Comparison of ENCODE assay signal across 29 mouse cellular contexts in the genomic region with DNA sequence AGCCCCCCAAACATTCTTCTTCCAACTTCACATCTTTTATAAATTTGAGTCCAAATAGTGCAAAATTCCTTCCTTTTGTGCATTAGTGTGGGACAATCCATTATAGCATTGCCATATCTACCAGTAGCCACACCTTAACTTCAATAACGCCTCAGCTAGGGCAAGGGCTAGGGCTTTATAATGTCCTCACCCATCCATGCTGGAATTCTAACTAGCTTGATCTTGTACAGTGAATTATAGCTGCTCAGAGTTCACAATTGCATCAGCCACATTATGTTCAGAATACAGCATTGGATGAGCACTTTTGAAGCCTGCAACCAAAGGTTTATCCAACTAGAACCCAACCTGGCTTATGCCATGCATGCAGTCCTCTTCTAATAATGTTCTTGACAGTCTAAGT.
"Had no signal": no experiment of that assay in that cellular context is flagged by ENCODE, and none has a peak within 500 bp of the region (broad histone marks: within the 10 kb centered on the region; RNA-seq: fewer than 3 reads in every experiment).

No protein-coding gene starts in this region.

- H3K4me2 ChIP-seq: embryonic facial prominence, embryonic 12.5 days; embryonic facial prominence, embryonic 13.5 days; embryonic facial prominence, embryonic 15.5 days; forebrain, embryonic 12.5 days; forebrain, embryonic 13.5 days; forebrain, embryonic 15.5 days had no signal

- H3K9me3 ChIP-seq: embryonic facial prominence, embryonic 10.5 days; embryonic facial prominence, embryonic 12.5 days; embryonic facial prominence, embryonic 13.5 days; embryonic facial prominence, embryonic 15.5 days; forebrain, embryonic 10.5 days; forebrain, embryonic 12.5 days; forebrain, embryonic 13.5 days; forebrain, embryonic 15.5 days had no signal

- H3K36me3 ChIP-seq: embryonic facial prominence, embryonic 10.5 days; embryonic facial prominence, embryonic 12.5 days; embryonic facial prominence, embryonic 13.5 days; embryonic facial prominence, embryonic 15.5 days; forebrain, embryonic 10.5 days; forebrain, embryonic 12.5 days; forebrain, embryonic 15.5 days had no signal

- H3K27ac ChIP-seq: embryonic facial prominence, embryonic 10.5 days; embryonic facial prominence, embryonic 12.5 days; embryonic facial prominence, embryonic 13.5 days; embryonic facial prominence, embryonic 15.5 days; forebrain, embryonic 10.5 days; forebrain, embryonic 12.5 days; forebrain, embryonic 13.5 days; forebrain, embryonic 15.5 days; gastrocnemius, adult 2 months; heart, adult 2 months had no signal

- H3K27me3 ChIP-seq: embryonic facial prominence, embryonic 12.5 days; embryonic facial prominence, embryonic 13.5 days; embryonic facial prominence, embryonic 15.5 days; forebrain, embryonic 12.5 days; forebrain, embryonic 13.5 days; forebrain, embryonic 15.5 days had no signal

- H3K9ac ChIP-seq: embryonic facial prominence, embryonic 12.5 days; embryonic facial prominence, embryonic 13.5 days; embryonic facial prominence, embryonic 15.5 days; forebrain, embryonic 12.5 days; forebrain, embryonic 13.5 days; forebrain, embryonic 15.5 days; forebrain, postnatal 0 days had no signal

- H3K4me1 ChIP-seq: embryonic facial prominence, embryonic 10.5 days; embryonic facial prominence, embryonic 12.5 days; embryonic facial prominence, embryonic 13.5 days; embryonic facial prominence, embryonic 15.5 days; forebrain, embryonic 10.5 days; forebrain, embryonic 12.5 days; forebrain, embryonic 13.5 days; forebrain, embryonic 15.5 days had no signal

- H3K4me3 ChIP-seq: embryonic facial prominence, embryonic 10.5 days; embryonic facial prominence, embryonic 12.5 days; embryonic facial prominence, embryonic 13.5 days; embryonic facial prominence, embryonic 15.5 days; erythroblast, embryonic 14.5 days; forebrain, embryonic 10.5 days; forebrain, embryonic 12.5 days; forebrain, embryonic 13.5 days; forebrain, embryonic 15.5 days; gastrocnemius, adult 2 months; heart, adult 2 months had no signal

- ATAC-seq: forebrain, embryonic 13.5 days; forebrain, embryonic 14.5 days; forebrain, embryonic 15.5 days; forebrain, embryonic 16.5 days; forebrain, postnatal 0 days had no signal

- DNase-seq: cerebellum, adult 18-20 months; cerebellum, adult 2 months; cerebellum, adult 8-10 months; cerebellum, adult 9-10 months; cerebellum, adult 9-11 months; cerebellum, postnatal 10 days; cerebellum, postnatal 14 days; cerebellum, postnatal 25 days; cerebellum, postnatal 36 days; forebrain, postnatal 0 days; gastrocnemius, adult 2 months; gastrocnemius, postnatal 10 days; gastrocnemius, postnatal 14 days; gastrocnemius, postnatal 25 days; gastrocnemius, postnatal 36 days; heart, adult 11 months; heart, adult 18-20 months; heart, adult 2 months had no signal
